Mouse (Mus musculus) heart, embryonic 13.5 days (tissue): ENCODE measurements around the gene Sec24a. TPM values are rescaled to one million over a fixed set of nuclear protein-coding genes. Genes with fewer than 3 reads are reported as not detected.
A peak's percentile ranks its signal among the peaks of the same experiment; 100 is the strongest.

Experiments
- ATAC-seq: fragments of 200-750 bp; cut with Nextera tagmentation; 2 replicates; pipeline ENCODE4 v1.8.0; 2017; ENCODE audit warnings: moderate TSS enrichment; ENCODE audit not compliant: insufficient number of reproducible peaks, low FRiP score, low TSS enrichment; ENCODE audit errors: extremely low read depth
- H3K27ac ChIP-seq: fragments of 300-500 bp; sonication (generic); replicated peaks from 2 replicates; pipeline ENCODE4 v1.5.1; 2015; ENCODE audit warnings: moderate library complexity, mild to moderate bottlenecking, inconsistent platforms
- H3K27me3 ChIP-seq: fragments of 300-500 bp; sonication (generic); replicated peaks from 2 replicates; pipeline ENCODE4 v1.6.1; 2015; ENCODE audit warnings: mild to moderate bottlenecking, inconsistent platforms
- H3K36me3 ChIP-seq: fragments of 300-500 bp; sonication (generic); 2 replicates; pipeline ENCODE4 v1.6.1; 2015; ENCODE audit warnings: mild to moderate bottlenecking, inconsistent platforms
- H3K4me1 ChIP-seq: fragments of 300-500 bp; sonication (generic); 2 replicates; pipeline ENCODE4 v1.6.1; 2015; ENCODE audit warnings: inconsistent platforms
- H3K4me2 ChIP-seq: fragments of 300-500 bp; sonication (generic); 2 replicates; pipeline ENCODE4 v1.6.1; 2015; ENCODE audit warnings: inconsistent platforms, mild to moderate bottlenecking, moderate library complexity
- H3K4me3 ChIP-seq: fragments of 300-500 bp; sonication (generic); 2 replicates; pipeline ENCODE4 v1.5.1; 2015; ENCODE audit warnings: moderate library complexity, mild to moderate bottlenecking, inconsistent platforms
- H3K9ac ChIP-seq: fragments of 300-500 bp; sonication (generic); 2 replicates; pipeline ENCODE4 v1.6.1; 2015; ENCODE audit warnings: inconsistent platforms, mild to moderate bottlenecking, moderate library complexity
- H3K9me3 ChIP-seq: fragments of 300-500 bp; sonication (generic); 2 replicates; pipeline ENCODE4 v1.6.1; 2016; ENCODE audit warnings: inconsistent platforms
- WGBS: fragments of 180-500 bp; shearing (Covaris S2); methylation state at CpG from one replicate; pipeline ENCODE4 v1.1.7; 2015; ENCODE audit warnings: mixed read lengths; 5-methylcytosine and 5-hydroxymethylcytosine counted together
- polyA plus RNA-seq: library from polyadenylated mRNA; unstranded; fragments of >200 nt; fragmentation: Nextera tagmentation; extraction: Ambion mirVana; gene quantifications from 2 replicates; pipeline ENCODE4 v1.2.1, GENCODE M21; 2015

The Sec24a gene
- polyA plus RNA-seq, 1 experiment from 2014 or later: 10.3 TPM

- peaks cover 32% of the 10 kb centered on the region for H3K27me3 ChIP-seq
- peak overlapping the region; percentile 67 for H3K27ac ChIP-seq
- peak overlapping the region; percentile 77 for H3K4me2 ChIP-seq
- H3K4me1 ChIP-seq: peaks cover 46% of the 10 kb centered on the region
- 60% methylated on average over 15 of the region's 15 CpGs for WGBS
- H3K36me3 ChIP-seq: peaks cover 31% of the 10 kb centered on the region
- no peak overlapping the region for H3K4me3 ChIP-seq
- H3K9me3 ChIP-seq: no peaks in the 10 kb centered on the region
- no peak for ATAC-seq
- peak overlapping the region; percentile 39; the same call in 1 of the 2 replicates for H3K9ac ChIP-seq
Measured at GRCm38 (mm10) chr11:51646751-51647667, 116.4 kb downstream of the Sec24a start.

GRCm38 (mm10) chr11:51646245-51646644 lies 117.2 kb downstream of the Sec24a start:
- WGBS: 73% methylated on average over 7 of the region's 7 CpGs
- Histone ChIP-seq H3K36me3 (peaks cover 31% of the 10 kb centered on the region), H3K4me3 (no peak overlapping the region), H3K9ac (no peak overlapping the region), H3K9me3 (no peaks in the 10 kb centered on the region), H3K4me2 (no peak overlapping the region; the same call in 1 of the 2 replicates), H3K27me3 (peaks cover 32% of the 10 kb centered on the region), H3K27ac (peak overlapping the region; percentile 34), H3K4me1 (peaks cover 46% of the 10 kb centered on the region)
- no peak for ATAC-seq

GRCm38 (mm10) chr11:51645293-51645692 lies 118.1 kb downstream of the Sec24a start:
- Histone ChIP-seq H3K9ac (peak overlapping the region; percentile 47; the same call in 1 of the 2 replicates), H3K9me3 (no peaks in the 10 kb centered on the region), H3K4me2 (no peak overlapping the region), H3K4me3 (no peak overlapping the region), H3K36me3 (peaks cover 31% of the 10 kb centered on the region), H3K27me3 (peaks cover 32% of the 10 kb centered on the region), H3K4me1 (peaks cover 46% of the 10 kb centered on the region), H3K27ac (no peak overlapping the region)
- ATAC-seq: no peak
- 69% methylated on average over 13 of the region's 13 CpGs for WGBS

- no peak overlapping the region for H3K27ac ChIP-seq
- H3K4me2 ChIP-seq: peak overlapping the region; percentile 40
- H3K4me1 ChIP-seq: peaks cover 35% of the 10 kb centered on the region
- 70% methylated on average over 16 of the region's 16 CpGs for WGBS
- H3K9me3 ChIP-seq: no peaks in the 10 kb centered on the region
- peaks cover 22% of the 10 kb centered on the region for H3K27me3 ChIP-seq
- ATAC-seq: no peak
- no peak overlapping the region for H3K4me3 ChIP-seq
- H3K9ac ChIP-seq: no peak overlapping the region
- H3K36me3 ChIP-seq: peaks cover 31% of the 10 kb centered on the region
Measured at GRCm38 (mm10) chr11:51644217-51644616, 119.2 kb downstream of the Sec24a start.

- WGBS: 37% methylated on average over 15 of the region's 15 CpGs
- ATAC-seq: no peak
- Histone ChIP-seq H3K27ac (no peak overlapping the region), H3K4me1 (peaks cover 31% of the 10 kb centered on the region), H3K4me2 (peak overlapping the region; percentile 40), H3K36me3 (peaks cover 31% of the 10 kb centered on the region), H3K9ac (no peak overlapping the region), H3K4me3 (no peak overlapping the region; the same call in 1 of the 2 replicates), H3K27me3 (peaks cover 18% of the 10 kb centered on the region; the same call in 1 of the 2 replicates), H3K9me3 (no peaks in the 10 kb centered on the region)
Measured at GRCm38 (mm10) chr11:51643761-51644160, 119.7 kb downstream of the Sec24a start.

GRCm38 (mm10) chr11:51643202-51643601 lies 120.2 kb downstream of the Sec24a start:
- Histone ChIP-seq H3K36me3 (peaks cover 31% of the 10 kb centered on the region), H3K9ac (peak overlapping the region; percentile 14; the same call in 1 of the 2 replicates), H3K4me2 (peak overlapping the region; percentile 40), H3K27ac (no peak overlapping the region), H3K4me3 (no peak overlapping the region), H3K27me3 (peaks cover 19% of the 10 kb centered on the region; the same call in 1 of the 2 replicates), H3K9me3 (no peaks in the 10 kb centered on the region), H3K4me1 (peaks cover 25% of the 10 kb centered on the region)
- no peak for ATAC-seq
- WGBS: 55% methylated on average over 9 of the region's 9 CpGs

Other genes with a start within 250 kb of the Sec24a start
- 13.1 and 14.6 TPM in 2 replicates for gene Phykpl, start 178.9 kb downstream of the Sec24a start, polyA plus RNA-seq
- gene Hnrnpab, start 156.8 kb downstream of the Sec24a start, polyA plus RNA-seq: 273 and 282 TPM in 2 replicates
- gene Nhp2, start 143.9 kb downstream of the Sec24a start, polyA plus RNA-seq: 101 and 102 TPM in 2 replicates
- gene Rmnd5b, start 127.7 kb downstream of the Sec24a start, polyA plus RNA-seq: 31.0 and 33.5 TPM in 2 replicates
- gene N4bp3, start 112.8 kb downstream of the Sec24a start, polyA plus RNA-seq: 12.7 and 14.1 TPM in 2 replicates
- gene D930048N14Rik, start 112.7 kb downstream of the Sec24a start, polyA plus RNA-seq: 0.86 and 0.94 TPM in 2 replicates
- gene 0610009B22Rik, start 74.8 kb downstream of the Sec24a start, polyA plus RNA-seq: 60.8 and 67.6 TPM in 2 replicates
- 133 TPM in 2 replicates for gene Sar1b, start 53 bp upstream of the Sec24a start, polyA plus RNA-seq
- gene Jade2, start 94.0 kb upstream of the Sec24a start, polyA plus RNA-seq: 0.60 and 0.78 TPM in 2 replicates
- gene Cdkn2aipnl, start 204.0 kb upstream of the Sec24a start, polyA plus RNA-seq: 63.8 and 71.9 TPM in 2 replicates
- gene Ube2b, start 237.1 kb upstream of the Sec24a start, polyA plus RNA-seq: 246 and 268 TPM in 2 replicates
- 6.5 and 7.8 TPM in 2 replicates for gene Cdkl3, start 240.6 kb upstream of the Sec24a start, polyA plus RNA-seq